Mouse (Mus musculus): ENCODE data around the gene Srgn.
"Not testable (repeated sequence)": the region's sequence is repeated elsewhere in the genome, so short reads cannot be mapped to it uniquely, and the experiment has no call there.

The Srgn gene

GRCm38 (mm10) chr10:62486618-62487415 lies 40.4 kb downstream of the Srgn start, which contains the start of gene Vps26a:
TSS of gene Vps26a (minus strand) at chr10:62486805.
- in situ Hi-C loops (cut with MboI, MseI): loop anchor here (25.0 kb wide), 1 partner anchor 800 kb away; the partner anchor contains the start of genes Sar1a and Tysnd1

GRCm38 (mm10) chr10:62485878-62486582 lies 41.2 kb downstream of the Srgn start:
- in situ Hi-C loops (cut with MboI, MseI): loop anchor here (25.0 kb wide), 1 partner anchor 799 kb away; the partner anchor contains the start of genes Sar1a and Tysnd1

GRCm38 (mm10) chr10:62481108-62481852 lies 46.0 kb downstream of the Srgn start:
- in situ Hi-C loops (cut with MboI, MseI): loop anchor here (25.0 kb wide), 1 partner anchor 794 kb away; the partner anchor contains the start of genes Sar1a and Tysnd1

- in situ Hi-C loops (cut with MboI, MseI): loop anchor here (25.0 kb wide), 1 partner anchor 790 kb away; the partner anchor contains the start of genes Sar1a and Tysnd1
These were observed 50.3 kb downstream of the Srgn start for GRCm38 (mm10) chr10:62476980-62477379.

GRCm38 (mm10) chr10:62474944-62475343 lies 52.3 kb downstream of the Srgn start:
- in situ Hi-C loops (cut with MboI, MseI): loop anchor here (25.0 kb wide), 1 partner anchor 788 kb away; the partner anchor contains the start of genes Sar1a and Tysnd1

GRCm38 (mm10) chr10:62471105-62471504 lies 56.1 kb downstream of the Srgn start:
- in situ Hi-C loops (cut with MboI, MseI): no loop called here

GRCm38 (mm10) chr10:62469736-62470135 lies 57.5 kb downstream of the Srgn start:
- in situ Hi-C loops (cut with MboI, MseI): no loop called here

- in situ Hi-C loops (cut with MboI, MseI): no loop called here
These were observed 65.9 kb downstream of the Srgn start for GRCm38 (mm10) chr10:62461321-62461720.

GRCm38 (mm10) chr10:62452001-62452400 lies 75.2 kb downstream of the Srgn start:
- in situ Hi-C loops (cut with MboI, MseI): not testable (repeated sequence)

GRCm38 (mm10) chr10:62450280-62450640 lies 77.0 kb downstream of the Srgn start:
- in situ Hi-C loops (cut with MboI, MseI): no loop called here

GRCm38 (mm10) chr10:62449364-62450279 lies 77.6 kb downstream of the Srgn start, which contains the start of the genes 4930507D05Rik and Supv3l1:
TSS of gene 4930507D05Rik (plus strand) at chr10:62449489.
TSS of gene Supv3l1 (minus strand) at chr10:62449738.
- in situ Hi-C loops (cut with MboI, MseI): no loop called here
